Mouse (Mus musculus): ENCODE results near the gene Alox12. TPM values are rescaled to one million over a fixed set of nuclear protein-coding genes. Genes with fewer than 3 reads are reported as not detected.

The Alox12 gene
- polyA plus RNA-seq, 1 experiment = 164 TPM

- H3K9me3 ChIP-seq = no peaks in the 10 kb centered on the region
- no peak for TF ChIP-seq FLI1 (IDR thresholded peaks at IDR 0.05; ENCODE audit: low read length)
- TF ChIP-seq GATA1 (IDR thresholded peaks at IDR 0.05; ENCODE audit: borderline replicate concordance, low read length) = no peak
- H3K27me3 ChIP-seq (replicated peaks) = peaks cover 28% of the 10 kb centered on the region
- H3K4me3 ChIP-seq (replicated peaks) = no peak overlapping the region
- peaks cover 92% of the 10 kb centered on the region for H3K4me1 ChIP-seq
- no peaks in the 10 kb centered on the region for H3K36me3 ChIP-seq (replicated peaks; ENCODE audit: low read length)
Observed at GRCm38 (mm10) chr11:70225798-70226601, 29.2 kb downstream of the Alox12 start.

GRCm38 (mm10) chr11:70223724-70224123 lies 31.4 kb downstream of the Alox12 start:
- peak overlapping the region; percentile 81 for H3K4me3 ChIP-seq (replicated peaks)
- TF ChIP-seq GATA1 (IDR thresholded peaks at IDR 0.05; ENCODE audit: borderline replicate concordance, low read length) (no peak), FLI1 (IDR thresholded peaks at IDR 0.05; ENCODE audit: low read length) (peak; percentile 53; the same call in 1 of the 2 replicates)

GRCm38 (mm10) chr11:70221603-70222500 lies 33.3 kb downstream of the Alox12 start:
- no peak; the same call in 2 of the 3 replicates for TF ChIP-seq GATA1 (IDR thresholded peaks at IDR 0.05; ENCODE audit: borderline replicate concordance, low read length)
- TF ChIP-seq FLI1 (IDR thresholded peaks at IDR 0.05; ENCODE audit: low read length) = no peak
- peaks cover 23% of the 10 kb centered on the region for H3K36me3 ChIP-seq (replicated peaks; ENCODE audit: low read length)
- H3K4me1 ChIP-seq = peaks cover 87% of the 10 kb centered on the region
- peak overlapping the region; percentile 93 for H3K4me3 ChIP-seq (replicated peaks)
- H3K9me3 ChIP-seq = no peaks in the 10 kb centered on the region
- peaks cover 7% of the 10 kb centered on the region for H3K27me3 ChIP-seq (replicated peaks)

More at GRCm38 (mm10) chr11:70223724-70224123, 31.4 kb downstream of the Alox12 start:
- Histone ChIP-seq H3K27me3 (replicated peaks) (peaks cover 13% of the 10 kb centered on the region), H3K36me3 (replicated peaks; ENCODE audit: low read length) (peaks cover 5% of the 10 kb centered on the region), H3K4me1 (peaks cover 92% of the 10 kb centered on the region), H3K9me3 (no peaks in the 10 kb centered on the region)

DNA sequence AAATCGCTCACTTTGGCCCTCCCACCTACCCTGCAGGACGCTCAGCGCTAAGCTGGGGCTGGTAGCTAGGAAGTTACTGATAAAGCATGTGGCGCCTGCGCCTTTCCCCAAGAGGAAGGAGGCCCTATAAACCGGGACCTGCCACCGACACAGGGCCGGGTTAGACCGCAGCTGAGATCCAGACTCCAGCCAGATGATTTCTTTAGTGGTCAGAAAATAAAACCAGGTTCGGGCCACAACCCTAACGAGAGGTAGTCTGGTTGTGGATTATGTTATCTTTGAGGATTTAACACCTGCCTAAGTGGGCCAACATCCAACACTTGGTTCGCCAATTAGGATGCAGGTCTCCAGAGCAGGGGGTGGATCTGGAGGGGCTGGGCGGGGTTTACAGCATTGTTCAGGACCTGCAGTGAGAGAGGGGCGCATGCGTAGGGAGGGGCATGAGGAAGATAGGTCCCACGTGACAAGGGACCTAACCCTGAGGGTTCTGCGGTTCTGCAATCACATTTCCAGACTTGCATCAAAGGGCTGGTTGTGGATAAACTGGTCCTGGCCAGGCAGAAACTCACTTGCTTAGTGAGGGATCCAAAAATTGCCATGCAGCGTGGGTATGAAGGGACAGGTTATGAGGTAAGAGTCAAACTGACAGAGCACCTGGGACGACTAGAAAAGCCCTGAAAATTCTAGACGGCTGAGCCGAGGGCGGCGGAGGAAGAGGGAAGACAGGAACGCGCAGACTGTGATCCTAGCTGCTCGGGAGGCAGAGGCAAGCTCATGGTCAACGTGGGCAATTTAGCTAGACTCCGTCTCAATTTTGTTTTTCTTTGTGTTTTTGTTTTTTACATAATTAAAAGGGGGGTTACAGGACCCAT lies 34.2 kb downstream of the Alox12 start, which contains the start of gene Slc16a13:
Slc16a13 (minus strand) TSS at position 334 of the 872 bp plus-strand sequence.
- Histone ChIP-seq H3K4me1 (peaks cover 80% of the 10 kb centered on the region), H3K4me3 (replicated peaks) (peak within 1 kb of the TSS; percentile 93), H3K36me3 (replicated peaks; ENCODE audit: low read length) (peaks cover 32% of the 10 kb centered on the region), H3K27me3 (replicated peaks) (peaks cover 5% of the 10 kb centered on the region), H3K9me3 (no peaks in the 10 kb centered on the region)
- TF ChIP-seq FLI1 (IDR thresholded peaks at IDR 0.05; ENCODE audit: low read length) (no peak), GATA1 (IDR thresholded peaks at IDR 0.05; ENCODE audit: borderline replicate concordance, low read length) (no peak)

DNA sequence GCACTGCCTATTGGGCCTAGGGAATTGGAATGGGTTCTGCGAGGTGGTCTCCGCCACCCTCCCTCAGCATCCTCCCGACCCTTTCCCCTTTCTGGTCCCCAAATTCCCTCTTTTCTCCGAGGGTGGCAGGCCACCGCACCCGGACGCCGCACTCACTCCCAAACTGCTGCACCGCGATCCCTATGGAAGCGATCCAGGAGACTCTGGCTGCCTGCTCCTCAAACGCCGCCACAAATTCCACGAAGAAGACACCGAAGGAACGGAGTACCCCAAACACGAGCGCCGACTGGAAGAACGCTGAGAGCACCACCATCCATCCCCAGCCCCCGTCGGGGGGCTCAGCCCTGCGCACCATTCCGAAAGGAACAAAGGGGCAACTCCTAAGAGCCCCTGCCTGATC lies 34.8 kb downstream of the Alox12 start:
- Histone ChIP-seq H3K9me3 (no peaks in the 10 kb centered on the region), H3K27me3 (replicated peaks) (peaks cover 10% of the 10 kb centered on the region), H3K4me3 (replicated peaks) (peak overlapping the region; percentile 93), H3K36me3 (replicated peaks; ENCODE audit: low read length) (peaks cover 39% of the 10 kb centered on the region), H3K4me1 (peaks cover 77% of the 10 kb centered on the region)
- TF ChIP-seq FLI1 (IDR thresholded peaks at IDR 0.05; ENCODE audit: low read length) (no peak), GATA1 (IDR thresholded peaks at IDR 0.05; ENCODE audit: borderline replicate concordance, low read length) (no peak)

GRCm38 (mm10) chr11:70219873-70220272 lies 35.3 kb downstream of the Alox12 start:
- H3K27me3 ChIP-seq (replicated peaks) = peaks cover 15% of the 10 kb centered on the region
- peaks cover 78% of the 10 kb centered on the region for H3K4me1 ChIP-seq
- TF ChIP-seq FLI1 (IDR thresholded peaks at IDR 0.05; ENCODE audit: low read length) (no peak), GATA1 (IDR thresholded peaks at IDR 0.05; ENCODE audit: borderline replicate concordance, low read length) (no peak)
- H3K36me3 ChIP-seq (replicated peaks; ENCODE audit: low read length) = peaks cover 39% of the 10 kb centered on the region
- H3K4me3 ChIP-seq (replicated peaks) = peak overlapping the region; percentile 93
- H3K9me3 ChIP-seq = no peaks in the 10 kb centered on the region

GRCm38 (mm10) chr11:70218741-70219470 lies 36.2 kb downstream of the Alox12 start:
- TF ChIP-seq GATA1 (IDR thresholded peaks at IDR 0.05; ENCODE audit: borderline replicate concordance, low read length) (no peak), FLI1 (IDR thresholded peaks at IDR 0.05; ENCODE audit: low read length) (no peak)
- Histone ChIP-seq H3K4me1 (peaks cover 76% of the 10 kb centered on the region), H3K27me3 (replicated peaks) (peaks cover 24% of the 10 kb centered on the region), H3K9me3 (no peaks in the 10 kb centered on the region), H3K36me3 (replicated peaks; ENCODE audit: low read length) (peaks cover 39% of the 10 kb centered on the region), H3K4me3 (replicated peaks) (peak overlapping the region; percentile 21)

- Histone ChIP-seq H3K4me1 (peaks cover 68% of the 10 kb centered on the region), H3K4me3 (replicated peaks) (no peak overlapping the region), H3K9me3 (no peaks in the 10 kb centered on the region), H3K27me3 (replicated peaks) (peaks cover 32% of the 10 kb centered on the region), H3K36me3 (replicated peaks; ENCODE audit: low read length) (peaks cover 39% of the 10 kb centered on the region)
- TF ChIP-seq FLI1 (IDR thresholded peaks at IDR 0.05; ENCODE audit: low read length) (no peak), GATA1 (IDR thresholded peaks at IDR 0.05; ENCODE audit: borderline replicate concordance, low read length) (no peak)
Observed at GRCm38 (mm10) chr11:70218039-70218438, 37.1 kb downstream of the Alox12 start.
